Mouse (Mus musculus): ENCODE data around the gene Gm45716.

The Gm45716 gene

DNA sequence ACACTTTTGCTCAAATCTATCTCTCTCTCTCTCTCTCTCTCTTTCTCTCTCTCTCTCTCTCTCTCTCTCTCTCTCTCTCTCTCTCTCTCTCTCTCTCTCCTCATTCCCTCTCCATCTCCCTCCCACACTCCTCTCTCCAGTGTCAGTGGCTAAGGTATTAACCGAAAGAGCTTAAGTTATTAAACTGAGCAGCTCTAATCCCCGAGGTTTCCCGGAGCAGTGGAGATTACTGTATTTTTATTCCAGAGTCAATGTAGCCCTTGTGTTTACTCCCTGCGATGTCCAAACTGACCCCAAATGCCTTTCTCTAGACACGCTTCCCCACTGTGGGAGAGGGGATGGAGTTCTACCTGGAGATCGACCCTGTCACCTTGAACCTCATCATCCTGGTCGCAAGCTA lies at the start of gene Gm45716:
Gene Gm45716 (plus strand): TSS at position 243 of the 400 bp plus-strand sequence.
- DNase-seq (ENCODE audit: low read depth, low spot score) = no peak

DNA sequence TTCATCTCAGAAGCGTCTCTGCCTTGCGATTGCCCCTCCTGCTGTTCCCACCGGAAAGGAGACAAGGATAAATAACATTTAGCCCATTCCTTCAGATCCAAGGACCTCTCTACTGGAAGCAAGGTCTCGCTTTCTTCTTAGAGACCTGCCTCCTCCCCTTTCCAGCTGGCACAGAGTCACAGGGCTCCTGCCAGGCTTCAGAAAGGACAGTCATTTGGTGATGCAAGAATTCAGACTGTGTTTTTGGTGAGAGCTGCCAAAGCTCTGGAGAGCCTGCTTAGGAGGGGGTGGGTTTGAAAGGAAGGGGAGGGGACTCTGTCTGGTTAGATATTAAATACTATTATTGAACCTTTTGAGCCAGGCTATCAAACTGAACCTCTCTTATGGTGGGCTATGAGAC lies 45.1 kb upstream of the Gm45716 start:
- no peak for DNase-seq (ENCODE audit: low read depth, low spot score)

DNA sequence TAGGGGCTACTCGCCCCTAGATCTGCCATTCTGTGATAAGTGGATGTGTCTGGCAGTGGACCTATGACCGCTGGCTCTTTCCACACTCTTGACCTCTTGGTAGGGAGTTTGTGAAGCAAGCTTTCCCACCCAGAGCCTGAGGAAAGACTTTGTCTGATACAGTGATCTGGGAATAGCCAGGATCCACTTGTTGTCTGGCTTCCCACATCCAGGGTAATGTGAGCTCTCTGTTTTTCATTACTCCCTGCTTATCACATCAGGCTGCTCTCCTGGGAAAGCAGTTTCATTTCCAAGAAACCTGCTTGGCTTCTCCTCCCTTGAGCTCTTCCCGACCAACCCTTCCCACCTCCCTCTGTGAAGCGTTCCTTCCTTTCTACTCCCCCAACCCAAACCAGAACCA lies 44.5 kb upstream of the Gm45716 start:
- DNase-seq (ENCODE audit: low read depth, low spot score) = no peak

DNA sequence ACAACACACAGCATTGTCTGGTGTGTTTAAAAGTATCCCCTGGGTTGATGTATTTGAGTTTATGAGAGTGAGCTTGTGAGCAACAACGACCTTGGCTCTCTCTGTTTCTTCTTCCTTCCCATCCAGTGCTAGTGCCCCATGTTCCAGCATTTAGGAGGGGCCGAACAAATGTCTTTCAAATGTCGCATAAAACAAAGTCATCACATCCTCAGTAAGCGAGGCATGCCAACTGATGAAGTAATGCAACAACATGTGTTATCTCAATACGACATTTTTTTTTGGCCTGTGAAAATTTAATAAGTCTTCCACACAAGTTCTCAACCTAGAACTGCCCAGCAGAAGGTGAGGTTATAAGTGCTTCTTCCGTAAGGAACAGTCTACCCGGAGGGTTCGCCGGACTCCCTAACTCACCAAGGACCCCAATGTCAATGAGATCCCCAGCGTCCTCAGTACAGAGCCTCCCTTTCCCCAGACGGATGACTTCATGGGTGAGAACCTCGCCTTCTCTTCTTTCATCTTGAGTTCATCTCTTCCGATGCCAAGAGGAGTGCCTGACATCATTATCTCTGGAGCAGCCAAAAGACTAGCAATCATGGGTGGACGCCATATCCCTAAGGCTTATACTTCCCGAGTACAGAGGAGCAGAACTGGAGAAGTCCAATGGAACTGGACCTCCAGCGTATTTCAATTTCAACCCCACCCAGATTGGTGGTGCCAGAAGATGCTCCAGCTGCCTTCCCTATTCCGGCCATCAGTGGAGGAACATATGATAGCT lies 41.2 kb upstream of the Gm45716 start:
- no peak for DNase-seq (ENCODE audit: low read depth, low spot score)

DNA sequence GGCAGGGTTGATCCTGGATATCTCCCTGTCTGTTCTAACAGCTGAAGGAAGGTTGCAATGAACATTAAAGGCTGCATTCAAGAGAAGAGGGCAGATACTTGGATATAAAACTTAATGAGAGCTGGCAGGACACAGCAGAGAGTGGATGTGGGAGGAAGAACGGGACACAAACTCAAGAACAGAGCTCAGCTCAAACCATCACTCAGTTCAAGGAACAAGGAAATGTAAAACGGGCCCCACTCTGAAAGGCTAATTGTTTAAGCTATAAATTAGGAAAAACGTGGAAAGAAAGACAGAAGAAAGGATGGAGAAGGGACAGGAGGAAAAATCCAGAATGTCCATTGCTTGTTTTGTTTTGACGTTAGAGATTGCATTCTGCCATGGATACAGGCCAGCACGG lies 32.4 kb upstream of the Gm45716 start:
- no peak for DNase-seq (ENCODE audit: low read depth, low spot score)

DNA sequence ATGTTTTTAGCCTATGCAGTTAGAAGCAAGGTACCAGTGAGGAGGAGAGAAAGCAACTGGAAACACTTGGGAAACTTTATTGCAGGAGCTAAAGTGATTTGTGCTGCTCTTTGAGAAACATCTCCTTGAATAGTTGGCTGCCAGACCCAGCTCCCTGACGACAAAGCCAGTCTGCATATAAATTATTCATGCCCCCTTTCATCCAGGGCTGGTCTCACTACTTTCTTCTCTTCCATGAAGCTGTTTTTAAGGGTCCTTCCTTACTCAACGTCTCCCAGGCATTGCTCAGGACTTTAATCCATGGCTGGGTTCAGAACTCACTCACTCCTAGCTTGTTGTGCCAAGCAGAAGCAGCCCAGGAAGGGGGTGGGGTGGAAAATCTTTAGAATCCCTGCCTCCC lies 32.0 kb upstream of the Gm45716 start:
- no peak for DNase-seq (ENCODE audit: low read depth, low spot score)

DNA sequence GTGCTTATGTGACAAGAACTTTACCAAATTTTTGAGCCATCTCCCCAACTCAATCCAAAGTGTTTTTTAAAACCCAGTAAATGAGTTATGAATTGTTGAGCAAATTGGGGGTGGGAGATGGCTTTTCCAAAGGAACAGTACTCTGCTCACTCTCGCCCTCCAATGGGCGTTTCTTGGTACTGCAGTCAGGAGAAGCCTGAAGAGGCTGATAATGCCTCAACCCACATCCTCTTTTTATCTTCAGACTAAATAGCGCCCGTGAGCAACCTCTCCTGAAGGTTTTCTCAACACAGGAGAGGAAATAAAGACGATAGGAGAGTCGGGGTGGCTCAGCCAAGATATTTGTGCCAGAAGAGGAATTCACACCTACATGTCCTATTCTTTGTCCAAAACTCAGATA lies 19.7 kb upstream of the Gm45716 start:
- peak; percentile 23 for DNase-seq (ENCODE audit: low read depth, low spot score)

DNA sequence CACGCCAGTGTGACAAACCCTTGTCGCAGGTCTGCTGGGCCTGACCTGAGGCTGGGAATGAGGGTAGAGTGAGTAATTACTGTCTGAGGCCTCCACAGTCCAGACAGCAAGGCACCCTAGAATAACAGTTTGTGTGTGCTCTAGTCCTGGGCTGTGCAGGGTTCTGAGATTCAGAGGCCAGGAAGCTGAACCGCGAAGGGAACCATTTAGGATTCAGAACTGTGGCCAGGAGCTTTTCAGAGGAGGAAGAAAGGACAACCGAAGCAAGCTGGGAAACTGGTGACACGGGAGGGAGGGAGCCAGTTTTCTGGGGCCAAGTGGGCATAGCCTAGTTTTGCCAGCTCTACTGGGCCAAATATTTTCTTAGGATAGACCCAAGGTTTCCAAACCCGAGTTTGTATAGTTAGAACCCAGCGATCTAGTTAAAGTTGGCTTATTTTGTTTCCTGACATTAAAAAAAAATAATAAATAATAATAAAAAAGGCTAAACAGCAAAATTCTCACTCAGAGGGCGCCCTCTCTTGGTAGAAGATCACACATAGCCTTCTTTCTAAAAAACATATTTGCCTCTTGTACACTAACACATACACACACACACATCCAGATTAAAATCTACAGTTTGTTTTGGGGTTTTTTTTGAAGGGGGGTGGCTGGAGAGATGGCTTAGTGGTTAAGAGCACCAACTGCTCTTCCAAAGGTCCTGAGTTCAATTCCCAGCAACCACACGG lies 19.0 kb upstream of the Gm45716 start:
- DNase-seq (ENCODE audit: low read depth, low spot score) = peak; percentile 12

DNA sequence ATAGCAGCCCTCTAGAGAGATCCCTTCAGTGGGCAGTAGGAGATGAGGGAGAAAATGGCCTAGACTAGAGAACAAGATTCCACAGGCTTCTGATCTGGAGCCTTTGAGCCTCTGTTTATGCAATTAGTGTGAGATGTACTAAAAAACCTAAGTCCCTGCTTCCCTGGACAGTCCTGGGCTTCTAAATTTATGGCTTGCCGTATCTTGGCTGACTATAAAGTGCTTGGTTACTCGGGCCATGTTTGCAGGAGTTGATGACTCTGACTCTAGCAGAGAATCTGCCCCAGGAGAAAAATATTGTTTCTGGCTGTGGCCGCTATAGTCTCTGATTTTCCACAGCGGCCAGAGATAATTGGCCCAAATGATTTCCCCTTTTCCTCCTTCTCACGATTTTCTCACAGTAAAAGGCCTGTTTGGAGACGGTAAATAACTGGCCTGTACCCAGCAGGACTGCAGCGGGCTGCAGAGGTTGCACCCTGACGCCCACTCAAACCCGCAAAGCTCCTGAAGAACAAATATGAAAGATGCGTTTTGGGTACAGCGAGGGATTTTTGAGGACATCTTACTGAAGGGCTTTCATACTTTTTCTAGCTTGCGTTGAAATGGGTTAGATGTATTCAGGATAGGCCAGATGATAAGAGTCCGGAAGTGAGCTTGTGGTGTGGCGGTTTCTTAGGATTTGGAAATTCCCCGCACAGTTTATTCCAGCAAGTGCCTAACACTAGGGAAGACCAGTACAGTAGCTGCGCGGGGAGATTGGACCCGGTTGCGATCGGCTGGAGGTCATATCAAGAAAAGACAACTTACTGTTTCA lies 18.1 kb upstream of the Gm45716 start:
- no peak for DNase-seq (ENCODE audit: low read depth, low spot score)

DNA sequence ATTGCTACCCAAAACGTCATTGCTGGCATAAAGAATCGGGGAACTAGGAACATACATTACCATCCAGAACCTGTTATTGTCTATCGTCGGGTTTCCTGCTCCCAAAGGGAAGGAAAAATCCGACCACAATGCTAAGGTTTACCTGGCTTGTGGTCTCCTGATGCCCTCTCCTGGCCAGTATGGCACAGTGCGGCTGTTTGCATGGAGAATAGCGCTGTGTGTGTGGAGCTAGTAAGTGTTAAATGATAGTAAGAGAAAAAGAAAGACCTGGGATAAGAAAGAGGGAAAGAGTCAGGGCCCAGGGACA lies 17.5 kb upstream of the Gm45716 start:
- peak; percentile 74 for DNase-seq (ENCODE audit: low read depth, low spot score)

DNA sequence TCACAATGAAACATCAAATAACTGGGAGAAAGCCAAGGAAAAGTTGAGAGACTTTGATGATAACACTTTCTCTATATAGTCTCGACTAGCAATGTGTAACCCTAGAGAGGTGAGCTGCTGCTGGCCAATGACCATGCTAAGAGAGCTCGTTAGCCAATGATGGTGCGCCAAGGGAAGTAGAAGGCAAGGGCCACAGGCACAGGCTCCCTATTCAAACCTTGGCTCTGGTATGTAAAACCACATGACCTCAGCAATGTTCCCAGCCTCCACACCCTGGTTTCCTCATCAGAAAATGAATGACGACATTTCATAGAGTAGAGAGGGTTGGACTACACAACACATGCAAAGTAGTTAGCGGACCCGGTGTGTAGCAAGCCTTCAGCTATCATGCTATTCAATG lies 15.2 kb upstream of the Gm45716 start:
- no peak for DNase-seq (ENCODE audit: low read depth, low spot score)

DNA sequence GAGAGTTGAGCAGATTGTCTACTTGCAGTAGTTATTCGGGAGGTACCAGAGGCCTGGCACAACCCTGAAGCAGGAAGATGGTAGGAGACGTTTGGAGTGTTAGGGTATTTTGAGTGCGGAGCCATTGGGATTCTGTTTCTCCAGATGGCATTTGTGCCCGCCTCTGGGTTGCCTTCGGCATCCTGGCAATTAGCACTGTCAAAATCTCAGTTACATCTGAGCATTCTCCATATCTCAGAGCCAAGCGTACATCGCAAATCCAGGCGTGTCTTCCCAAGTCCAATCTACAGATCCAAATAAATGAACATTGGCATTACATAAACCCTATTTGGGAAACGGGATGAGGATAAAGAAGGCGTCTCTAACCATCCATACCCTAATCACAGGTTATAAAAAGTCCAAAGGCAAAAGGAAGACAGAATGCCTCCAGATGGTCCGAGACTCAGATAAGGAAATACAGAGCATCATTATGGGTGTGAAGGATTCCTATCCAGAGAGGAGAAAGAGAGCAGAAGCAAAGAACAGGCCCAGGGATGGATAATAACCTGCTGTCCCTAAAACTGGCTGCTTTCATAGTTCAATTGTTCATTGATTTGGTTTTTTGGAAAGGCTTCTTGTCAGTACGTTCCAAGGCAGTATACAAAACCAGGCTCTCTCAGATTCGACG lies 11.7 kb upstream of the Gm45716 start:
- DNase-seq (ENCODE audit: low read depth, low spot score) = no peak

DNA sequence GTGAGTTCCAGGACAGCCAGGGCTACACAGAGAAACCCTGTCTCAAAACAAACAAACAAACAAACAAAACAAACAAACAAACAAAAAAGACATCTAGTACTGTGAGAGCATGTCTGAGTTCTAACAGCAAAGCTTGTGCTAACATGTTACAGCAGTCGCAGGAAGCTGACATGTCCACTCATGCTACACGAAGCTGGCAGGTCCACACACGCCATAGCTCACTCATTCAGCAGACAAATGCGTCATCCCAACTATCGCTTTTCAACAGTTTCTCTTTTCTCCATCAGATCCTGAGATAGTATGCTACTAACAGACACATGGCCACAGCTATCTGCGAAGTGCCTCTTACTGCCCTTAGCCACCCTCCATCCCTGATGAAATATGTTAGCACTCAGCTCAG lies 10.1 kb upstream of the Gm45716 start:
- DNase-seq (ENCODE audit: low read depth, low spot score) = no peak

DNA sequence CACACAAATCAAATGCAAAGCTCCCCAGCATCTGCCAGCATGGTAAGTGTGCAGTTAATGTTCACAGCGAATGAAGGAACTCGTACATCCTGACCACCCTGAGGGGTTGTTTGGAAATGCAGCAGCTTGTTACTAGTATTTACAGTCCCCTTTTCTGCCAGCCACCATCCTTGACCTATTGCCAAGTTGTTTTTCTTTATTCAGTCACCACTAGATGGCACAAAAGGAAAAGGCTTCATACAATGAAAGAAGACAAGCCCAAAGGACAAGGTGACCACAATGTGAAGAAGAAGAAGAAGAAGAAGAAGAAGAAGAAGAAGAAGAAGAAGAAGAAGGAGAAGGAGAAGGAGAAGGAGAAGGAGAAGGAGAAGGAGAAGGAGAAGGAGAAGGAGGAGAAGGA lies 4.1 kb upstream of the Gm45716 start:
- peak; percentile 77 for DNase-seq (ENCODE audit: low read depth, low spot score)

DNA sequence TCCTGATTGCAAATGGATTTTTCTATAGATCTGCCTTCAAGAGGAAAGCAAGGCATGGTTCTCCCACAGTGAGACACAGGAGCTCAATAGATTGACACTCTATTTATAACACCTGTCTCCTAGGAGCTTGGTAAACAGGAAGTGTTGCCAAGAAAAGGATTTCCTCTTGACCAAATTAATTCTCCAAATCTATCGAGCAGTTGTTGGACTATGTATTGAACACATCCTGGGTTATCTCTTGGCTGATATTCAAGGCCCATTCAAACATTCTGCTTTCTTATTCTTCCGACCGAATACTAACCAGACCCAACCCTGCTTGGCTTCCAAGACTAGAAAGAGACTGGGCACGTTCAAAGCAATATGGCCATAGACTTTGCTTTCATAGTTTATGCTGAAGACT lies 2.7 kb upstream of the Gm45716 start:
- DNase-seq (ENCODE audit: low read depth, low spot score) = no peak

DNA sequence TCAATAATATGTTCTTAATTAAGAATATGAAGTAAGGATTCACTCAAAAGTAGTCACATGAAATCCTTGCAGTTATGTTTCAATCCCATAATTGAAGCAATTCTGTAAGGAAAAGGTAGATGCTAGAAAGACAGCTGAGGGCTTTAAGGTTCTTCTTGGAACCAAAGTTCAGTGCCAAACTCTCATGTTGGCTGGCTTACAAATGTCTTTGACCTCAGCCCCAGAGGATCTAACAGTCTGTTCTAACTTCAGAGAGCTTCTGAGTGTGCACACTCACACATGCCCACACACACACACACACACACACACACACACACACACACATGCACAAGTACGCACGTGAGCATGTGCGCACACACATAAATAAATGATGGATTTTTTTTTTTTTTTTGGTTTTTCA lies 2.7 kb downstream of the Gm45716 start:
- DNase-seq (ENCODE audit: low read depth, low spot score) = no peak

DNA sequence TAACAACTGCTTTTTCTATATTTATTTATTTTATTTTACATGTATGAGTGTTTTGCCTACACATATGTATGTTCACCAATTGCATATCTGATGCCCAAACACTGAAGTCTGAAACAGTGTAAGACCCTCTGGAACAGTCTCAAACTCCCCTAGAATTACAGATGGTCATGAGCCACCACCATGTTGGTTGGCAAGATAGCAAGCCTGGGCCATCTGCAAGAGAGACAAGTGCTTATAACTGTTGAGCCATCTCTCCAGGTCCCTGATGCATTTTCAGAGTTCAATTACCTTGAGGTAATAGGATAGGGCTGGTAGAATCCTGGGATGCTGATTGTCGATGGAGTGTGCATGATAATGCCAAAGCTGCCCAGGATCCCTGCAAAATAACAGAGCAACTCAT lies 7.5 kb downstream of the Gm45716 start:
- no peak for DNase-seq (ENCODE audit: low read depth, low spot score)

DNA sequence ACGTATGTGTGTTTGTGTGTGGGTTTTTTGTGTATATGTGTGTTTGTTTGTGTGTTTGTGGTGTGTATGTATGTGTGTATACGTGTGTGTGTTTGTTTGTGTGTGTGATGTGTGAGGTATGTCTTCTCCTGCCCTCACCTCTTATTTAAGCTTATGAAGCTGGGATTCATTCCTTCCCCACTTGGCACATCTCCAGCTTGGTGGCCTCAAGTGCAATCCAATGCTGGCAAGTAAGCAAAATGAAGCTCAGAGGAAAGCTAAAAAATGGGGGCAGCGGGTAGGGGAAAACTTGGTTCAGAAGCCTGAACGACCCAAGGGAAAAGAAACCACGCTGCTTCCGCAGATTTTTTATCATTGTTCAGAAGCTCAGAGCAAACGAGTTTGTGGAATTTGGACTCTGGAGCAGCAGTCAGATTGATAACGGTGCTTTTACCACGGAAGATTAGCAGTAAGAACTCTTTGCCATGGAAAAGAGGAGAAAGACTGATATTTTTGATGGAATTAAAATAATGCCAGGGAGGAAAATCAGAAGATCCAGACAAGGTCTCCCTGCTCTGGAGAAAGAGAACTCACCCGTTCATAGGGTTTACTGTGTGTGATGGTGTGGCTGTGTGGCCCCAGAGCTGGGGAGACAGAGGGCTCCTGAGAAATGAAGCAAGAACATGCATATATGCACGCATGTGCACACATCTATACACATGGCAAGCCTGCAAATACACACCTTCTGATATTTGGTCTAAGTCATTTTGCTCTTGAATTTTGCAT lies 8.5 kb downstream of the Gm45716 start:
- DNase-seq (ENCODE audit: low read depth, low spot score) = peak; percentile 16

DNA sequence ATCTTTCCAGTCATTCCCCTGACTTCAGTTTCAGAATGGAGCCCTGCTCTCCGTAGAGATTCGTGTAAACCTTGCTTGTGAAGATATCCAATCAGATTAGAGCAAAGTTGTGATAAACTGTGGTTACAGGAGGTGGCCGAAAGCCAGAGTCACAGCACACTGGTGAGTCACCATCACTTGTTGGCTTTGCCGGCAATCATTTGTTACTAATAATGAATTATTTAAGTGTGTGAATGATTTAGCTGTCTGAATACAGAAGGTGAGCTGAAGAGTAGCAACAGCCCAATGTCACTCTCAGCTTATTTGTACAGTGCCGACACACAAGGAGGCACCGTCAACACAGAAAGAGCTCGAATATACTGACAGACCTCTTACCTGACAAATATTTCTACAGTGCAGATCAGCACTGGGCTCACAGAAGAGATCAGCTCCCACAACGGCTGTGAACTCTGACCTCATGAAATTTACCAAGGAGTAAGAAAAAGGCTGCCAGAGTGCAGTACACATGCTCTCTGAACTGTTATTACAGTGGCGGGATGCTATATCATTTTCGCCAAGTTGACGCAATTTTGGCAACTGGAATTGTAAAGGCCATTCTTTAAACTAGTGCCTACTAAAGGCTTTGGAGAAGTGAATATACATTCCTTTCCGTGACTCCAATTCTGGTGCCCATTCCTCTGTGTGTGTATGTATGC lies 9.2 kb downstream of the Gm45716 start:
- DNase-seq (ENCODE audit: low read depth, low spot score) = peak; percentile 65

DNA sequence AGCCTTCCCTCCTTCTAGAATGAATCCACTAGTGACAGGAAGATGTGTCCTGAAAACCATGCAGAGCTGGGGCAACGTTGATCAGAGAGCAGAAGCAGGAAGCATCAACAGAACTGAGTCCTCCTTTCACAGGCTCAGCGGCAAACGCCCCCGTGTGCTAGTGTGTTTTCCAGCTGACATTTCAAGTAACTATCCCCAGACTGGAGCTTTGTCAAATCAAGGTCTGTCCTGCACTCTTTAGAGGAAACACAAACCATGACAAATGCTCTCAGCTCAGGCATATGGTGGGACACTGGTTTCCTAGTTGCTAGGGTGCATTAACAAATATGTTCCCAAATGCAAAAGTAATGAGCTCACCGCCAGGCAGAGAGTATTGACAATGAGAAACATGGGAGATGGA lies 10.6 kb downstream of the Gm45716 start:
- DNase-seq (ENCODE audit: low read depth, low spot score) = no peak

DNA sequence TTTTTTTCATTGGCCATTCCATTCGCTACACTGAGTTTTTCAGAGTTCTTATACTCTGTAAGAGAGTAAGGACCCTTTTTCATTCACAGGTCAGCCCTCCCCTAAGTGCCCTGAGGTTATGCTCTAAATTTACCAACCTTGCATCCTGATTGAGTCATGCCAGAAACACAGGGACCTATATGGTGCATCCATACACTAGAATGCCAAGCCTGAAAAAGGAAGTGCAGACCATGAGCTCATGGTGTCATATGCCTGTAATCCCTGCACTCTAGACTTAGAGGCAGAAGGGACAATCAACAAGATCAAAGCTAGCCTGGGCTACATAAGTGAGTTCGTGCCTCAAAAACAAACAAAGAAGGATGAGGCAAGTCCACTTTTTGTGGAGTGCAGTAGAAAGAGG lies 13.3 kb downstream of the Gm45716 start:
- no peak for DNase-seq (ENCODE audit: low read depth, low spot score)
